Mouse (Mus musculus): ENCODE data around the gene Hcn3. TPM values are rescaled to one million over a fixed set of nuclear protein-coding genes. Genes with fewer than 3 reads are reported as not detected.

The Hcn3 gene
- polyA plus RNA-seq, 1 experiment from 2014 or later: 0.19 TPM

- Histone ChIP-seq H3K9ac (replicated peaks; ENCODE audit: low read depth) (no peak overlapping the region), H3K9me3 (ENCODE audit: low read length) (no peaks in the 10 kb centered on the region), H3K4me3 (ENCODE audit: low read depth, low read length) (no peak overlapping the region), H3K36me3 (ENCODE audit: insufficient read depth, low read length) (no peaks in the 10 kb centered on the region), H3K4me1 (ENCODE audit: insufficient read depth, low read depth, low read length) (no peaks in the 10 kb centered on the region), H3K27me3 (replicated peaks; ENCODE audit: insufficient read depth, low read length) (no peaks in the 10 kb centered on the region), H3K27ac (ENCODE audit: low read length) (no peak overlapping the region; the same call in 1 of the 2 replicates), H3K4me2 (replicated peaks; ENCODE audit: low read depth, low read length) (no peak overlapping the region)
- no peak for ATAC-seq
- DNase-seq (ENCODE audit: low spot score): no peak
- WGBS: 42% methylated on average over 3 of the region's 3 CpGs
- TF ChIP-seq CTCF (IDR thresholded peaks at IDR 0.05): no peak
- TF ChIP-seq EP300 (IDR thresholded peaks at IDR 0.05): no peak
These were observed 52.5 kb downstream of the Hcn3 start for GRCm38 (mm10) chr3:89107545-89107944.

- no peak overlapping the region for H3K4me2 ChIP-seq (replicated peaks; ENCODE audit: low read depth, low read length)
- ATAC-seq (no peak), DNase-seq (ENCODE audit: low spot score) (no peak)
- no peaks in the 10 kb centered on the region for H3K27me3 ChIP-seq (replicated peaks; ENCODE audit: insufficient read depth, low read length)
- H3K9me3 ChIP-seq (ENCODE audit: low read length): no peaks in the 10 kb centered on the region
- no peaks in the 10 kb centered on the region for H3K36me3 ChIP-seq (ENCODE audit: insufficient read depth, low read length)
- no peak overlapping the region for H3K4me3 ChIP-seq (ENCODE audit: low read depth, low read length)
- no peak overlapping the region for H3K27ac ChIP-seq (ENCODE audit: low read length)
- no peaks in the 10 kb centered on the region for H3K4me1 ChIP-seq (ENCODE audit: insufficient read depth, low read depth, low read length)
- no peak for TF ChIP-seq EP300 (IDR thresholded peaks at IDR 0.05)
- TF ChIP-seq CTCF (IDR thresholded peaks at IDR 0.05): no peak
- H3K9ac ChIP-seq (replicated peaks; ENCODE audit: low read depth): no peak overlapping the region
These were observed 53.1 kb downstream of the Hcn3 start for GRCm38 (mm10) chr3:89106881-89107280.

DNA sequence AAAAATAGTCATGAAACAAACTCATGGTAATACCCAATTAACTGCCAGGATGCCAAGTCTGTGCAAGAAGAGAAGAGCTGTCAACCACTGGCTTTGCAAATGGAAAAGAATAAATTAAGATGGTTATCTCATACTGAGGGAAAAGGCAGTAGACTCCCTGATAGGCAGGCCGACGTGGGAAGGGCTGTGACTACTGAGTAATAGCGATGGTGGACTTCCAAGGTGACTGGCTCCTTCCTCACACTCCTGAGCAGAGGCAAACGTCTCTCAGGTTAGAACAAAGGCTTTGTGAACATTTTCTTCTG lies 56.8 kb downstream of the Hcn3 start:
- 44% methylated on average over 4 of the region's 4 CpGs for WGBS
- Histone ChIP-seq H3K36me3 (ENCODE audit: insufficient read depth, low read length) (no peaks in the 10 kb centered on the region), H3K9ac (replicated peaks; ENCODE audit: low read depth) (no peak overlapping the region), H3K9me3 (ENCODE audit: low read length) (no peaks in the 10 kb centered on the region), H3K4me2 (replicated peaks; ENCODE audit: low read depth, low read length) (no peak overlapping the region), H3K27ac (ENCODE audit: low read length) (no peak overlapping the region), H3K4me3 (ENCODE audit: low read depth, low read length) (no peak overlapping the region), H3K27me3 (replicated peaks; ENCODE audit: insufficient read depth, low read length) (no peaks in the 10 kb centered on the region), H3K4me1 (ENCODE audit: insufficient read depth, low read depth, low read length) (peaks cover 4% of the 10 kb centered on the region; the same call in 1 of the 2 replicates)
- ATAC-seq (no peak), DNase-seq (ENCODE audit: low spot score) (no peak)
- TF ChIP-seq EP300 (IDR thresholded peaks at IDR 0.05) (no peak), CTCF (IDR thresholded peaks at IDR 0.05) (no peak)

DNA sequence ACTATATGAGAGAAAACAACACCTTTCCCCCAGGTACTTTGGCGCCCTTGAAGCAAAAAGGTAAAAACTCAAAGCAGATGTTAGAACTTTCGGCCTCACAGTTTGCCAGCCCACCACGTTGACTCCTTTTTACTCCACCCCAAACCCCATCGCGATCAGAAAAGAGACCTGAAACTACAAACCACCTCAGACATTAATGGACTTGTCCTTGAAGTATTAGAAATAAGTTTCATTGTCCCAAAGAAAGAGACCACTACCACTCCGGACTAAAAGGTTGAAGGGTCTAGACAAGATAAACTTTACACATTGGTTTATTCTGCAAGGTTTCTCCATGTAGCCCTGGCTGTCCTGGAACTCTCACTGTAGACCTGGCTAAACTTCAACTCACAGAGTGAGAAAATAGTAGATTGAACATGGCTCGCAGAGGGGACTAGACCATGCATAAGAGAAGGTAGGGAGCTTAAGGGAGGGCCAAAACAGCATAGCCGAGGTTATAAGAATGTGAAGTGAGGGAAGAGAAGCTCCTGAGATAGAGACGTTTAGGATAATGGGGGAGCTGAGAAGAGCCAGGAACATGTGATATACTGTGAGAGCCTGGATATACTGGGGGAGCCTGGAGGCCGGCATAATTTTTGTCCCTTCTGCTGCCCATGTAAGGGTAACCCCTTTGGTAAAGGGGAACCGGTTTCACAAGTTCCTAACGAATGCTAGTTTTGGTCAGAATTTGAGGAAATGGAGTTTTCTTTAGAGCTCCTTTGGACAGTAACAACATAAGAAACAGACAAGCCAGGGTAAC lies 57.3 kb downstream of the Hcn3 start:
- Histone ChIP-seq H3K36me3 (ENCODE audit: insufficient read depth, low read length) (no peaks in the 10 kb centered on the region), H3K4me1 (ENCODE audit: insufficient read depth, low read depth, low read length) (peaks cover 4% of the 10 kb centered on the region; the same call in 1 of the 2 replicates), H3K4me2 (replicated peaks; ENCODE audit: low read depth, low read length) (peak overlapping the region; percentile 91; the same call in 1 of the 2 replicates), H3K27ac (ENCODE audit: low read length) (no peak overlapping the region), H3K9ac (replicated peaks; ENCODE audit: low read depth) (no peak overlapping the region), H3K4me3 (ENCODE audit: low read depth, low read length) (no peak overlapping the region), H3K27me3 (replicated peaks; ENCODE audit: insufficient read depth, low read length) (no peaks in the 10 kb centered on the region), H3K9me3 (ENCODE audit: low read length) (no peaks in the 10 kb centered on the region)
- DNase-seq (ENCODE audit: low spot score): no peak
- ATAC-seq: no peak
- 57% methylated on average over 12 of the region's 12 CpGs for WGBS
- TF ChIP-seq CTCF (IDR thresholded peaks at IDR 0.05): no peak

DNA sequence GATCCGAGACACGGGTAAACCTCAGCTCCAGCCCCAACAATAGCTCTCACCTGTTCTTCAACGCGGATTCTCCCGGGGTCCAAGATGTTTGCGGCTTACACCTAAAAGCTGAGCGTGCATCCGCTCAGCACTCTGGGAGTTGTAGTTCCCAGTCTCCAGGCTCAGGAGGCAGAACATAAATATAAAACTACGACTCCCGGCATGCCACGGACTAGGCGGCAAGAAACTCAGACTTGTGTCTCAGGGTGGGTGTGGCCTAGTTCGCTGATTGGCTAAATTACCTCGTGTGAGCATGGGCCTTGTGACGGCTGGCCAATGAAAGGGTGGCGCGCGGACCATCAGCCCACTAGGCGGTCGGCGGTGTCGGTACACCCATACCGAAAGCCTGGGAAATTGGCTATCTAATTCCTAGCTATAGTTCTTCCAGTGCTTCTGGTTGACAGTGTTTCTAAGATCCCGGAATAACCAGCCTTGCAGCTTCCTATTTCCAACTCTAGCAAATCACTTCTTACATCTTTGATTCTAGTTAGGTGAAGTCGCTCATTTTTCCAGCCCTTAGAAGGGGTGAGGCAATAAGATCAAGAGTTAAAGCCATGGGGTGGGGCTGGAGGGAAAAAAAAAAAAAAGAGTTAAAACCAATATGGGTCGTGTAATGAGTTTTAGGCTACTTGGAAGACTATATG lies 58.0 kb downstream of the Hcn3 start, which contains the start of gene Fdps:
Gene Fdps (minus strand): TSS at position 148 of the 683 bp plus-strand sequence.
- peak within 1 kb of the TSS; percentile 66 for H3K4me3 ChIP-seq (ENCODE audit: low read depth, low read length)
- no peaks in the 10 kb centered on the region for H3K36me3 ChIP-seq (ENCODE audit: insufficient read depth, low read length)
- DNase-seq (ENCODE audit: low spot score) (peak; percentile 100), ATAC-seq (peak; percentile 100)
- no peaks in the 10 kb centered on the region for H3K9me3 ChIP-seq (ENCODE audit: low read length)
- peak within 1 kb of the TSS; percentile 91 for H3K4me2 ChIP-seq (replicated peaks; ENCODE audit: low read depth, low read length)
- peak within 1 kb of the TSS; percentile 35; the same call in 1 of the 2 replicates for H3K27ac ChIP-seq (ENCODE audit: low read length)
- no peak for TF ChIP-seq EP300 (IDR thresholded peaks at IDR 0.05)
- TF ChIP-seq CTCF (IDR thresholded peaks at IDR 0.05): peak; percentile 51
- no peaks in the 10 kb centered on the region for H3K27me3 ChIP-seq (replicated peaks; ENCODE audit: insufficient read depth, low read length)
- H3K9ac ChIP-seq (replicated peaks; ENCODE audit: low read depth): peak within 1 kb of the TSS; percentile 35
- WGBS: under 1% methylated on average over 26 of the region's 26 CpGs
- peaks cover 4% of the 10 kb centered on the region; the same call in 1 of the 2 replicates for H3K4me1 ChIP-seq (ENCODE audit: insufficient read depth, low read depth, low read length)

- Histone ChIP-seq H3K4me1 (ENCODE audit: insufficient read depth, low read depth, low read length) (peaks cover 4% of the 10 kb centered on the region; the same call in 1 of the 2 replicates), H3K27me3 (replicated peaks; ENCODE audit: insufficient read depth, low read length) (no peaks in the 10 kb centered on the region), H3K4me2 (replicated peaks; ENCODE audit: low read depth, low read length) (peak overlapping the region; percentile 91), H3K9me3 (ENCODE audit: low read length) (no peaks in the 10 kb centered on the region), H3K27ac (ENCODE audit: low read length) (peak overlapping the region; percentile 35; the same call in 1 of the 2 replicates), H3K36me3 (ENCODE audit: insufficient read depth, low read length) (no peaks in the 10 kb centered on the region), H3K4me3 (ENCODE audit: low read depth, low read length) (peak overlapping the region; percentile 66), H3K9ac (replicated peaks; ENCODE audit: low read depth) (peak overlapping the region; percentile 35)
- ATAC-seq (peak; percentile 18), DNase-seq (ENCODE audit: low spot score) (no peak)
- under 1% methylated on average over 19 of the region's 19 CpGs for WGBS
- TF ChIP-seq CTCF (IDR thresholded peaks at IDR 0.05): no peak
- TF ChIP-seq EP300 (IDR thresholded peaks at IDR 0.05): no peak
These were observed 58.6 kb downstream of the Hcn3 start for GRCm38 (mm10) chr3:89101459-89101811.

Measured in lung, postnatal 0 days (tissue).